Mouse (Mus musculus) cortical plate, adult 2 months (tissue): ENCODE results near the gene Hapln3. TPM values are rescaled to one million over a fixed set of nuclear protein-coding genes. Genes with fewer than 3 reads are reported as not detected.

Experiments
- H3K27ac ChIP-seq: fragments of 200-500 bp; 2 replicates; pipeline ENCODE4 v1.5.1; 2012; ENCODE audit warnings: low read length, control low read depth, inconsistent platforms; ENCODE audit not compliant: insufficient read depth
- H3K4me1 ChIP-seq: fragments of 200-500 bp; 2 replicates; pipeline ENCODE4 v1.6.1; 2011; ENCODE audit warnings: low read length; ENCODE audit not compliant: control insufficient read depth, insufficient read depth
- H3K4me3 ChIP-seq: fragments of 200-500 bp; 2 replicates; pipeline ENCODE4 v1.5.1; 2011; ENCODE audit warnings: mild to moderate bottlenecking, low read length, control low read depth; ENCODE audit not compliant: insufficient read depth
- CTCF ChIP-seq: fragments of 200-500 bp; IDR thresholded peaks from 2 replicates; pipeline ENCODE4 v1.5.1; 2011; ENCODE audit warnings: mild to moderate bottlenecking, control low read depth, low read length; ENCODE audit not compliant: insufficient read depth; ENCODE audit errors: extremely low read depth
- POLR2A ChIP-seq: fragments of 200-500 bp; IDR thresholded peaks from 2 replicates; pipeline ENCODE4 v1.6.1; 2011; ENCODE audit warnings: mild to moderate bottlenecking, low read length, control low read depth; ENCODE audit not compliant: insufficient read depth; ENCODE audit errors: extremely low read depth
- polyA plus RNA-seq: library from polyadenylated mRNA; depleted of rRNA; stranded (reverse); fragments of >200 nt; gene quantifications from 2 replicates; pipeline ENCODE4 v1.2.3, GENCODE M21; 2012

The Hapln3 gene
- polyA plus RNA-seq, 1 experiment = 1.2 TPM

- TF ChIP-seq CTCF (peak; percentile 88), POLR2A (no peak)
- Histone ChIP-seq H3K4me1 (no peaks in the 10 kb centered on the region), H3K27ac (no peak overlapping the region), H3K4me3 (no peak overlapping the region)
Observed at GRCm38 (mm10) chr7:79140897-79141296, 10.1 kb upstream of the Hapln3 start.

GRCm38 (mm10) chr7:79139891-79140591 lies 9.2 kb upstream of the Hapln3 start:
- no peak for TF ChIP-seq POLR2A
- no peak for TF ChIP-seq CTCF
- H3K4me3 ChIP-seq = no peak overlapping the region
- H3K27ac ChIP-seq = no peak overlapping the region
- H3K4me1 ChIP-seq = no peaks in the 10 kb centered on the region

- Histone ChIP-seq H3K4me1 (no peaks in the 10 kb centered on the region), H3K4me3 (no peak overlapping the region), H3K27ac (no peak overlapping the region)
- TF ChIP-seq CTCF (no peak), POLR2A (no peak)
Observed at GRCm38 (mm10) chr7:79139328-79139824, 8.6 kb upstream of the Hapln3 start.

- Histone ChIP-seq H3K4me3 (no peak overlapping the region), H3K4me1 (no peaks in the 10 kb centered on the region), H3K27ac (no peak overlapping the region)
- no peak for TF ChIP-seq POLR2A
- TF ChIP-seq CTCF = 0 out of 2 replicates have a peak, but pooled peaks have one; percentile 17
Observed at GRCm38 (mm10) chr7:79133391-79133790, 2.6 kb upstream of the Hapln3 start.

GRCm38 (mm10) chr7:79130385-79130784 lies 433 bp downstream of the Hapln3 start:
- H3K4me3 ChIP-seq = no peak overlapping the region

GRCm38 (mm10) chr7:79129883-79130282 lies 935 bp downstream of the Hapln3 start:
- H3K4me3 ChIP-seq = no peak overlapping the region
- no peaks in the 10 kb centered on the region for H3K4me1 ChIP-seq
- H3K27ac ChIP-seq = no peak overlapping the region
- TF ChIP-seq CTCF (peak; percentile 27; the same call in 1 of the 2 replicates), POLR2A (no peak)

More at GRCm38 (mm10) chr7:79130385-79130784, 433 bp downstream of the Hapln3 start:
- no peak overlapping the region for H3K27ac ChIP-seq
- no peaks in the 10 kb centered on the region for H3K4me1 ChIP-seq
- TF ChIP-seq POLR2A (no peak), CTCF (no peak)

- Histone ChIP-seq H3K27ac (no peak overlapping the region), H3K4me3 (no peak overlapping the region), H3K4me1 (no peaks in the 10 kb centered on the region)
- TF ChIP-seq CTCF (no peak), POLR2A (no peak)
Observed at GRCm38 (mm10) chr7:79123465-79123864, 7.4 kb downstream of the Hapln3 start.

GRCm38 (mm10) chr7:79113848-79114247 lies 17.0 kb downstream of the Hapln3 start:
- Histone ChIP-seq H3K4me1 (no peaks in the 10 kb centered on the region), H3K27ac (no peak overlapping the region), H3K4me3 (no peak overlapping the region)
- TF ChIP-seq POLR2A = no peak
- TF ChIP-seq CTCF = no peak

GRCm38 (mm10) chr7:79096492-79096891 lies 34.3 kb downstream of the Hapln3 start:
- H3K27ac ChIP-seq = no peak overlapping the region
- H3K4me1 ChIP-seq = no peaks in the 10 kb centered on the region
- H3K4me3 ChIP-seq = no peak overlapping the region
- TF ChIP-seq CTCF = no peak
- no peak for TF ChIP-seq POLR2A

- no peak overlapping the region for H3K27ac ChIP-seq
- no peak overlapping the region for H3K4me3 ChIP-seq
- TF ChIP-seq CTCF (no peak), POLR2A (no peak)
- no peaks in the 10 kb centered on the region for H3K4me1 ChIP-seq
Observed at GRCm38 (mm10) chr7:79089111-79089510, 41.7 kb downstream of the Hapln3 start.
